ENCODE assay signal across 24 mouse cellular contexts in the genomic region with DNA sequence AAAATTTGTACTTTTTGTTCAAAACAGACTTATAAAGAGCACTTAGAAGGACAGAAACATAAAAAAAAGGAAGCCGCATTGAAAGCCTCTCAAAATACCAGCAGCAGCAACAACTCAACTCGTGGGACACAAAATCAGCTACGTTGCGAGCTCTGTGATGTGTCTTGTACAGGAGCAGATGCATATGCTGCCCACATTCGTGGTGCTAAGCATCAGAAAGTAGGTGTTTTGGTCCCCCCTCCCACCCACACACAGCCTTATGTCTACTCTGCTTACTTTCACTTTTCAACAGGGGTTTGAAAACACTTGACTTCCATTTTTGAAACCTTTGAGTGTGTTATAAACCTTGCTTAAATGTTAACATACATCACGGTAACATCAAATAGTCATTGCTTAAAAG. TPM values are rescaled to one million over a fixed set of nuclear protein-coding genes. Genes with fewer than 3 reads are reported as not detected.
DNase-seq lines count a peak whose midpoint lies in the region; ATAC-seq and TF ChIP-seq lines count a peak whose summit lies in the region.
"Had no signal": no experiment of that assay in that cellular context is flagged by ENCODE, and none has a peak within 500 bp of the region (broad histone marks: within the 10 kb centered on the region; RNA-seq: fewer than 3 reads in every experiment).

No protein-coding gene starts in this region.

- H3K9me3 ChIP-seq in hindbrain, embryonic 12.5 days (replicated peaks), result no peaks in the 10 kb centered on the region
- H3K9me3 ChIP-seq: embryonic facial prominence, embryonic 15.5 days; forebrain, embryonic 10.5 days; heart, embryonic 15.5 days; limb, embryonic 13.5 days; liver, embryonic 15.5 days; midbrain, embryonic 13.5 days had no signal

- no peak overlapping the region for H3K4me3 ChIP-seq in left cerebral cortex, adult 2 months
- no peak overlapping the region for H3K4me3 ChIP-seq in hindbrain, embryonic 12.5 days
- H3K4me3 ChIP-seq: embryonic facial prominence, embryonic 15.5 days; forebrain, embryonic 10.5 days; gastrocnemius, adult 2 months; heart, adult 2 months; heart, embryonic 15.5 days; limb, embryonic 13.5 days; liver, embryonic 15.5 days; midbrain, embryonic 13.5 days; myocyte had no signal

- no peaks in the 10 kb centered on the region for H3K4me1 ChIP-seq in hindbrain, embryonic 12.5 days
- H3K4me1 ChIP-seq: embryonic facial prominence, embryonic 15.5 days; forebrain, embryonic 10.5 days; heart, embryonic 15.5 days; limb, embryonic 13.5 days; liver, embryonic 15.5 days; midbrain, embryonic 13.5 days had no signal

- H3K27me3 ChIP-seq in hindbrain, embryonic 12.5 days, result no peaks in the 10 kb centered on the region
- H3K27me3 ChIP-seq: embryonic facial prominence, embryonic 15.5 days; heart, embryonic 15.5 days; limb, embryonic 13.5 days; liver, embryonic 15.5 days; midbrain, embryonic 13.5 days had no signal

- peak; percentile 58 to 66 for DNase-seq in frontal cortex, adult 2 months (ENCODE audit: extremely low spot score in 1 of 2, low spot score in 1 of 2)
- DNase-seq in frontal cortex, postnatal 25 days (ENCODE audit: low spot score in 2 of 2), result no peak
- DNase-seq in right cerebral cortex, postnatal 14 days, result peak; percentile 10
- no peak for DNase-seq in right cerebral cortex, postnatal 25 days
- peak; percentile 25 to 44 for DNase-seq in left cerebral cortex, adult 2 months (ENCODE audit: extremely low spot score in 1 of 2, low spot score in 2 of 2)
- DNase-seq in urinary bladder, postnatal 4 days (ENCODE audit: low spot score in 2 of 2), result no peak
- DNase-seq: cerebellum, postnatal 10 days; embryo, embryonic 11 days; gastrocnemius, adult 2 months; heart, adult 2 months; kidney, adult 8-10 months; kidney, postnatal 36 days; thymus, postnatal 25 days had no signal

- no peak for TF ChIP-seq CTCF in left cerebral cortex, adult 2 months (IDR thresholded peaks at IDR 0.05)

- intact Hi-C loops in left cerebral cortex, adult 2 months (cut with DNase I), result no loop called here

- H3K36me3 ChIP-seq in hindbrain, embryonic 12.5 days, result peaks cover 52% of the 10 kb centered on the region

- no peak overlapping the region for H3K9ac ChIP-seq in hindbrain, embryonic 12.5 days
- H3K9ac ChIP-seq: embryonic facial prominence, embryonic 15.5 days; heart, embryonic 15.5 days; limb, embryonic 13.5 days; liver, embryonic 15.5 days; midbrain, embryonic 13.5 days had no signal

- no peak for ATAC-seq in hindbrain, embryonic 12.5 days (ENCODE audit: low FRiP score)
- no peak for ATAC-seq in cerebellum, adult (ENCODE audit: insufficient number of reproducible peaks, low FRiP score, low TSS enrichment)
- ATAC-seq: inflammation-experienced regulatory T-cells, adult 6 months; lung, postnatal 0 days; midbrain, embryonic 13.5 days had no signal

- no peak overlapping the region for H3K4me2 ChIP-seq in hindbrain, embryonic 12.5 days (replicated peaks)
- H3K4me2 ChIP-seq: embryonic facial prominence, embryonic 15.5 days; heart, embryonic 15.5 days; limb, embryonic 13.5 days; liver, embryonic 15.5 days; midbrain, embryonic 13.5 days had no signal

- no peak overlapping the region for H3K27ac ChIP-seq in left cerebral cortex, adult 2 months
- H3K27ac ChIP-seq in hindbrain, embryonic 12.5 days, result no peak overlapping the region
- H3K27ac ChIP-seq: embryonic facial prominence, embryonic 15.5 days; forebrain, embryonic 10.5 days; gastrocnemius, adult 2 months; heart, adult 2 months; heart, embryonic 15.5 days; limb, embryonic 13.5 days; liver, embryonic 15.5 days; midbrain, embryonic 13.5 days had no signal

- 96% methylated on average over 6 of the region's 6 CpGs for WGBS in hindbrain, embryonic 12.5 days

RNA-seq across cellular contexts. Expression of a gene that starts 31.9 kb away (rescaled TPM):
- polyA plus RNA-seq in frontal cortex, adult 2 months (2012; rRNA removed), result 160 TPM in 2 replicates
- total RNA-seq in left cerebral cortex, adult 2 months (2021), result 100 to 1,000 TPM; 343 to 346 TPM
- polyA plus RNA-seq in hindbrain, embryonic 12.5 days (2016; fragmentation: Nextera tagmentation; extraction: Ambion mirVana), result 127 and 132 TPM in 2 replicates

RNA-seq across cellular contexts. Expression of a gene that starts 55.3 kb away (rescaled TPM):
- 24.5 and 24.7 TPM in 2 replicates for polyA plus RNA-seq in frontal cortex, adult 2 months (2012; rRNA removed)
- 10 to 100 TPM; 54.9 to 55.6 TPM for total RNA-seq in left cerebral cortex, adult 2 months (2021)
- polyA plus RNA-seq in hindbrain, embryonic 12.5 days (2016; fragmentation: Nextera tagmentation; extraction: Ambion mirVana), result 16.5 and 16.6 TPM in 2 replicates

Comparison
In these comparisons a context has a peak if more than half of its experiments do, and no peak if none do; other contexts are left out.
1. DNase-seq: peak in frontal cortex, adult 2 months (2 of 2), right cerebral cortex, postnatal 14 days (single experiment) and left cerebral cortex, adult 2 months (2 of 2); none in frontal cortex, postnatal 25 days (0 of 2), right cerebral cortex, postnatal 25 days (single experiment) and urinary bladder, postnatal 4 days (0 of 2).